Mouse (Mus musculus) megakaryocyte, embryonic 14.5 days (primary cell): ENCODE measurements at regions not wholly inside any gene's neighbourhood (a gene's known extent, or its start where the extent isn't known, plus 50 kb on each side); places are given as distances from the start of the nearest gene placed in this dataset.

Source experiments
- FLI1 ChIP-seq: IDR thresholded peaks from 2 replicates; pipeline ENCODE4 v1.6.1; 2012; ENCODE audit warnings: low read length, inconsistent platforms, mixed read lengths
- GATA1 ChIP-seq: IDR thresholded peaks from 3 replicates; pipeline ENCODE4 v1.6.1; 2012; ENCODE audit warnings: mixed read lengths, low read length, inconsistent platforms, borderline replicate concordance

DNA sequence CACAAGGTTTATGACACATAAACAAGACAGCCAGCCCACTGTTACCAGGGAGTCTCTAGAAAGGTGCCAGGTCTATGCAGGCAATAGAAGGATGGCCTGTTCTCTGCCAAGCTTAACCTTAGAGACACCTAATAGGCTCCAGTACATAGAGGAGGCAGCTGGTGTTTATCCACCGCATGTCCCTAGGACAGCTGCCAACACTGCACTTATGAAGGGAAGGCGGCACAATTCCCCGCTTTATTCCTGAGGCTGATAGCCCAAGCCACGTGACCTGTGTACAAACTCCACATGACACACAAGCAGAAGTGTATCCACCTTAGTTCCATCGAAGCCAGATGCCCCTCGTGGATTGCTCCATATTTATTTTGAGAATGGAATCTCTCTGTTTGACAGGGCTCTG lies 527.2 kb upstream of the Gm765 start:
- TF ChIP-seq GATA1, result no peak
- TF ChIP-seq FLI1, result no peak
